Mouse (Mus musculus) neural tube, embryonic 10.5 days (tissue): ENCODE measurements at regions not wholly inside any gene's neighbourhood (a gene's known extent, or its start where the extent isn't known, plus 50 kb on each side); places are given as distances from the start of the nearest gene placed in this dataset.
A peak's percentile ranks its signal among the peaks of the same experiment; 100 is the strongest.

Source experiments
- DNase-seq: peaks from one replicate; pipeline ENCODE4 v3.0.0-alpha.2; 2017; ENCODE audit warnings: low spot score; ENCODE audit errors: extremely low spot score

- no peak for DNase-seq
Observed at GRCm38 (mm10) chr10:68606848-68607247, 65.2 kb upstream of the Cabcoco1 start.

DNA sequence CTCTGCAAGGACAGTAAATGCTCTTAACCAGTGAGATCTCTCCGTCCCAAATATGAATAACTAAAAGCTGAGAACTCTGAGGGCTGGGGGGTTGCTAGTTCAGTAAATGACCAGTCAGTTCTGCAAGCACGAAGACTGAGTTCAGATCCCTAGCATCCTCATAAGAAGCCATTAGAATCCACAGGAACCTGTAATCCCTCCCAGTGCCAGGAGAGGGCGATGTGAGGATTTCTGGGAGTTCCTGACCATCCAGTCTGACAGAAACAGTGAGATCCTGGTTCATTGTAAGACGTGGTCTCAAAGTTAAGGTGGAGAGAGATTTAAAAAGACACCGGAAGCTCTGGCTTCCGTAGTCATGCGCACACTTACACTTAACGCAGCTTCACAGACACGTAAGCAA is 70.2 kb upstream of the Cabcoco1 start:
- DNase-seq = peak; percentile 30

DNA sequence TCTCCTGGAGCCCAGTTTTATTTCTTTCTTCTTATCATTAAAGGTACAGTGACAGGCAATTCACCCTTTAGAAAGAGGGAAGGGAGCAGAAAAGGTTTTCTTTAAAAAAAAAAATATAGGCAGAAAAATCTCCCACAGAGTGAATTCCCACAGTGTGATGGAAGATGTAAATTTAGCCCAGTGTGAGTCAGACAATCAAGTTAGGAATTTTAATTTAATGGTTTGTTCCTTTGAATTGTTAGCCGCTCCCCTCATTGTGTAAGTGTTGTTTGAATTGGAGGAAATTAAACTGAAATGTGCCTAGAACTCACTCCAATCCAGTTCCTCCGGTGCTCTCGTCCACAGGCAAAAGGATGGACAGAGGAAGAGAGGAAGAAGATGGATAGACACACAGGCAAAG is 71.0 kb upstream of the Cabcoco1 start:
- DNase-seq = no peak

- no peak for DNase-seq
Observed at GRCm38 (mm10) chr10:68623786-68624185, 82.1 kb upstream of the Cabcoco1 start.

GRCm38 (mm10) chr10:68625329-68625728 is 83.6 kb upstream of the Cabcoco1 start:
- peak; percentile 18 for DNase-seq

GRCm38 (mm10) chr10:68625752-68626151 is 84.1 kb upstream of the Cabcoco1 start:
- no peak for DNase-seq

GRCm38 (mm10) chr10:68629486-68629885 is 87.8 kb upstream of the Cabcoco1 start:
- DNase-seq = no peak

DNA sequence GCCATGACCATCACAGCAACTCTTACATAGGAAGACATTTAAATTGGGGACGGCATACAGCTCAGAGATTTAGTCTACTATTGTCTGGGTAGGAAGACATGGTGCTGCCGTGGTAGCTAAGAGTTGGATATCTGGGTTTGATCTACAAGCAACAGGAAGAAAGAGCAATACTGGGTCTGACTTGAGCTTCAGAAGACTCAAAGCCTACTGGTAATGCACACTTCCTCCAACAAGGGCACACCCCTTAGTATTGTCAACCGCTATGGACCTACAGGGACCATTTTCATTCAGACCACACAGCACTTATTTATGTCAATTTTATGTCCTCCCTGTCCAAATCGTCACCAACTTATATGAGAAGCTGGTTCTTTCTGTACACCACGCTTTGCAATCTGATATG is 90.3 kb upstream of the Tmem26 start:
- no peak for DNase-seq

DNA sequence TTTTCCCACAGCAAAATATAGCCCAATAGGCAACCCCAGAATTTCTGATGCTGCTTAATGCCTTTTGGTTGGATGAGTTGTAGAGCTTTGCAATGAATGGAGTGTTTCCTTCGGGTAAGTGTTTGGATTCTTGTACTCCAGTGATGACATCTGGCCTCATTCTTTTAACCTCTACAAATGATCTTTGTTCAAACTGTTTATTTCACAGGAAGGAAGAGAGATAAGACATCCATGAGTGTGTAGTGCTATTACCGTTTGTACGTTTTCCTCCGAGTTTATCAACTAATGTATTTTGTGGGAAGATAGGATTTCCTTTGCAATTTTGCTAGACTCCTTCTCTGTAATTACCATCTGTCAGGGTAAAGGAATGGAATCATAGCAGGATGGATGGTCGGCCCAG is 70.7 kb upstream of the Tmem26 start:
- DNase-seq = no peak

DNA sequence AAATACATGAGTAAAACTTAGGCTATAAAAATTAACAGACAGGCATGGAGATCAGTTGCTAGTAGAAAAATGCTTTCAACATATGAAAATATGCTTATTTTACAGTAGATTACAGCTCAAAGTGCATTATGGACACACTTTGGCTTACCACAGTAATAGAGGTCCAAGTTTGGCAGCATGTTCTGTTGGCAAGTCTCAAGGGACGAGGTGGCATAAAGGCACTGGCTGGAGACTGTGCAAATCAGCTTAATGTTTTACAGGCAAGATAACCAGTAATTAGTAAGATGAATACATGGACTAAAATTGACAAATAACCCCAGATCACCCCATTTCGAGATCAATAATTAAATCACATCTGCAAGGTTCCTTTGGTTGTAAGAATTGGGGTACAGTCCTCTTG is 68.0 kb upstream of the Tmem26 start:
- DNase-seq = no peak

- DNase-seq = no peak
Observed at GRCm38 (mm10) chr10:68666094-68666493, 57.4 kb upstream of the Tmem26 start.

GRCm38 (mm10) chr10:68669330-68669729 is 54.1 kb upstream of the Tmem26 start:
- DNase-seq = no peak

DNA sequence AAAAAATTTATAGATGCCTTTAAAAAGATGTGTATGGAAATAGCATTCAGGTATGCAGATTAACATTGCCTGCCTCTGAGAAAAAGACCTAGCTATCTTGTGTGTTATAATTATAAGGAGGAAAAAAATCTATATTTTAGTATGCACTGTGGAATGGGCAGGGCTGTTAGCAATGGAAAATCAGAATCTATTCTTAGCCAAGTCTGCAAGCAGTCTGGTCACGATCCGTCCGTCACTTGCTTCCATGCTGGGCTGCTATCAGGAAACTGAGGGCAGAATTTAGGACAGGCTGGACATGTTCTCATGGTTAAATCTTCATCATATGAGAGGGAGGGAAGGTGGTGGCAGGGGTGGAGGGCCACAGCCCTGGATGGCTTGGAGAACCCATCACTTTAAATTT is 53.5 kb upstream of the Tmem26 start:
- DNase-seq = no peak

DNA sequence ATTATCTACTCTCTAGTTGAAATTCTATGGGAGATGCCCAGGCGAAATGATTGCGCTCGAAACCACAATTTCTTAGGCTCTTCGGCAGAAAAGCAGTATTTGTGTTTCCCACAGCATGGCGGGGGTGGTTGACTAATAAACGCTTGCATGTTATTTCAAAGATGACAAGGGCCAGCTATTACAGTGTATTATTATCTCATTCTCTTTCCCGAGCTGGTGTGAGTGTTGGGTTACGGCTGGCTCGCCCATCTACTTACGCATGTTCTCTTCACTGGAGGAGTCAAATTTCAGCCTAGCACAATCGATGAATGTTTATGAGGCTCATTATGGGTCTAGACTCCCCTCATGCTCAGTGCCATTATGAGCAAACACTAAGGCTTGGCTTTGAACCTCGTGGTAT is 51.2 kb upstream of the Tmem26 start:
- no peak for DNase-seq

DNA sequence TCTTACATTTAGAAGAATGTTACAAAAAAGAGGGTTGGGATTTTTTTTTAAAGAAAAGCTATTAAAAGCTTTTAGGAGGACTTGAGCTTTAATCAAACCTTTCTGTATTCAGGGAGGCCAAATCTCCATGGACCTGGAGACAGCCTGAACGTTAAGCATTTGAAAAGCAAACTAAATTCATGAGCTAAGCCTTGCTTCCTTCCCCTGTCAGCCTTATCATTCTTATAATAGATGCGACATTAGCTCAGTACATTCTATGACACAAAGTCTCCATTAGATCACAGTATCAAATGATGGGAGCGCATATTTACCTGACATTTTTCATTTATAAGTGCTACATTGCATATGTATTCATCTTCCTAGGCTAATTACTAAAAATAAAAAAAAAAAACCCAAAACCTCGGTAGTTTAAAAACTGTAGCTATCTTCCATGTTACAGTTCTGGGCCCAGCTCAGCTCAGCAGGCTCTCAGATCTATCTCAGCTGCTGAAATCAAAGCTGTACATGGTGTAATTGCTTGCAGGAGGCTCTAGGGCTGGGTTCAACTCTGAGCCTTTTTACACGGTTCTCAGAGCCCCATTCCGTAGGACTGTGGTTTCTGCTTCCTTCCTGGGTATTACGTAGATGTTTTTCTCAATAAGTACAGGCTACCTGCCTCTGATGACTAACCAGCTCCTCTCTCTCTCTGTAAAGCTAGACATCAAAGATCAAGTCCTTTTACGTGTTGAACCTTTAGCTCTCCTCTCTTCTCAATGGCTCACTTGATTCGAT is 50.2 kb upstream of the Tmem26 start:
- no peak for DNase-seq
